Mouse (Mus musculus): ENCODE data around the gene Tomm5.
A peak's percentile ranks its signal among the peaks of the same experiment; 100 is the strongest.

GRCm38 (mm10) chr4:45107601-45108277, at the start of gene Tomm5:
- peak; percentile 33; the same call in 1 of the 2 replicates for TF ChIP-seq CTCF (IDR thresholded peaks at IDR 0.05; ENCODE audit: control insufficient read depth, insufficient read depth, insufficient replicate concordance, low read depth, low read length)
- peak; percentile 62 for TF ChIP-seq POLR2A (IDR thresholded peaks at IDR 0.05; ENCODE audit: control insufficient read depth, low read depth, low read length)
